Mouse (Mus musculus) lung, postnatal 0 days (tissue): ENCODE results near the gene Prkg1.

Experiments
- CTCF ChIP-seq: IDR thresholded peaks from 2 replicates; pipeline ENCODE4 v1.5.1; 2016; ENCODE audit warnings: antibody characterized with exemption, mild to moderate bottlenecking
- EP300 ChIP-seq: IDR thresholded peaks from 2 replicates; pipeline ENCODE4 v1.6.1; 2016; ENCODE audit warnings: antibody characterized with exemption, mild to moderate bottlenecking, control low read depth

- no peak for TF ChIP-seq CTCF
- TF ChIP-seq EP300: no peak
Observed at GRCm38 (mm10) chr19:31104764-31105163, 660.1 kb downstream of the Prkg1 start.
